Mouse (Mus musculus): Measurements from ENCODE around the gene Heatr5a.
A peak's percentile ranks its signal among the peaks of the same experiment; 100 is the strongest.

Heatr5a gene

GRCm38 (mm10) chr12:51883297-51883805 lies 87.8 kb downstream of the Heatr5a start:
- no peak for DNase-seq (ENCODE audit: low spot score)

GRCm38 (mm10) chr12:51882606-51883296 lies 88.4 kb downstream of the Heatr5a start:
- DNase-seq (ENCODE audit: low spot score), result no peak

GRCm38 (mm10) chr12:51881775-51882174 lies 89.3 kb downstream of the Heatr5a start:
- DNase-seq (ENCODE audit: low spot score), result no peak

- peak; percentile 57 for DNase-seq (ENCODE audit: low spot score)
Measured at GRCm38 (mm10) chr12:51871446-51872144, 99.5 kb downstream of the Heatr5a start.

- no peak for DNase-seq (ENCODE audit: low spot score)
Measured at GRCm38 (mm10) chr12:51869511-51869910, 101.6 kb downstream of the Heatr5a start.

GRCm38 (mm10) chr12:51867076-51867475 lies 104.0 kb downstream of the Heatr5a start:
- no peak for DNase-seq (ENCODE audit: low spot score)

- DNase-seq (ENCODE audit: low spot score), result peak; percentile 88
Measured at GRCm38 (mm10) chr12:51866226-51866910, 104.8 kb downstream of the Heatr5a start.

GRCm38 (mm10) chr12:51865790-51866179 lies 105.3 kb downstream of the Heatr5a start:
- DNase-seq (ENCODE audit: low spot score), result peak; percentile 88

- peak; percentile 30 for DNase-seq (ENCODE audit: low spot score)
Measured at GRCm38 (mm10) chr12:51865061-51865789, 105.9 kb downstream of the Heatr5a start.

GRCm38 (mm10) chr12:51863116-51864002 lies 107.8 kb downstream of the Heatr5a start:
- DNase-seq (ENCODE audit: low spot score), result peak; percentile 27

GRCm38 (mm10) chr12:51858134-51859028 lies 112.7 kb downstream of the Heatr5a start:
- no peak for DNase-seq (ENCODE audit: low spot score)

GRCm38 (mm10) chr12:51856768-51857295 lies 114.3 kb downstream of the Heatr5a start:
- no peak for DNase-seq (ENCODE audit: low spot score)

- no peak for DNase-seq (ENCODE audit: low spot score)
Measured at GRCm38 (mm10) chr12:51855872-51856271, 115.2 kb downstream of the Heatr5a start.

- DNase-seq (ENCODE audit: low spot score), result no peak
Measured at GRCm38 (mm10) chr12:51855453-51855852, 115.7 kb downstream of the Heatr5a start.

GRCm38 (mm10) chr12:51851617-51852016 lies 119.5 kb downstream of the Heatr5a start:
- no peak for DNase-seq (ENCODE audit: low spot score)

GRCm38 (mm10) chr12:51851155-51851554 lies 120.0 kb downstream of the Heatr5a start:
- no peak for DNase-seq (ENCODE audit: low spot score)

- DNase-seq (ENCODE audit: low spot score), result no peak
Measured at GRCm38 (mm10) chr12:51850339-51850738, 120.8 kb downstream of the Heatr5a start.

GRCm38 (mm10) chr12:51849902-51850301 lies 121.2 kb downstream of the Heatr5a start:
- no peak for DNase-seq (ENCODE audit: low spot score)

- peak; percentile 41 for DNase-seq (ENCODE audit: low spot score)
Measured at GRCm38 (mm10) chr12:51847953-51848680, 123.0 kb downstream of the Heatr5a start.
